Mouse (Mus musculus): Measurements from ENCODE around the gene Ppp1r3g. TPM values are rescaled to one million over a fixed set of nuclear protein-coding genes. Genes with fewer than 3 reads are reported as not detected.

Ppp1r3g gene
- total RNA-seq (2021): 10 to 100 TPM; 14.3 to 14.9 TPM

- intact Hi-C loops (cut with DNase I): no loop called here
- no peak for DNase-seq (ENCODE audit: low spot score in 2 of 2)
Observed at GRCm38 (mm10) chr13:35958539-35958938, at the start of gene Ppp1r3g. Gene Ppp1r3g (plus strand): TSS chr13:35958839.

- intact Hi-C loops (cut with DNase I): no loop called here
- no peak for DNase-seq (ENCODE audit: low spot score in 2 of 2)
Observed at GRCm38 (mm10) chr13:35911476-35911875, 47.2 kb upstream of the Ppp1r3g start.

- intact Hi-C loops (cut with DNase I): loop anchor here (5.0 kb wide), 1 partner anchor 1281 kb away; no protein-coding TSS in a partner anchor
- peak; percentile 11 to 44 for DNase-seq (ENCODE audit: low spot score in 2 of 2)
Observed at GRCm38 (mm10) chr13:35937991-35938390, 20.6 kb upstream of the Ppp1r3g start.

GRCm38 (mm10) chr13:35939871-35940665 lies 18.6 kb upstream of the Ppp1r3g start:
- intact Hi-C loops (cut with DNase I): loop anchor here (5.0 kb wide), 1 partner anchor 1283 kb away; no protein-coding TSS in a partner anchor
- DNase-seq (ENCODE audit: low spot score in 2 of 2): no peak

GRCm38 (mm10) chr13:35940934-35941333 lies 17.7 kb upstream of the Ppp1r3g start:
- intact Hi-C loops (cut with DNase I): no loop called here
- no peak for DNase-seq (ENCODE audit: low spot score in 2 of 2)

GRCm38 (mm10) chr13:35946659-35947353 lies 11.8 kb upstream of the Ppp1r3g start:
- intact Hi-C loops (cut with DNase I): loop anchor here (2.0 to 5.0 kb wide), 2 partner anchors 165 to 916 kb away; no protein-coding TSS in a partner anchor
- no peak for DNase-seq (ENCODE audit: low spot score in 2 of 2)

GRCm38 (mm10) chr13:35947354-35948000 lies 11.2 kb upstream of the Ppp1r3g start:
- peak; percentile 82 to 86 for DNase-seq (ENCODE audit: low spot score in 2 of 2)
- intact Hi-C loops (cut with DNase I): loop anchor here (2.0 to 5.0 kb wide), 2 partner anchors 165 to 917 kb away; no protein-coding TSS in a partner anchor

GRCm38 (mm10) chr13:35949814-35950455 lies 8.7 kb upstream of the Ppp1r3g start:
- DNase-seq (ENCODE audit: low spot score in 2 of 2): no peak
- intact Hi-C loops (cut with DNase I): loop anchor here (5.0 kb wide), 1 partner anchor 168 kb away; no protein-coding TSS in a partner anchor

- intact Hi-C loops (cut with DNase I): no loop called here
Observed at GRCm38 (mm10) chr13:35959391-35960067, 890 bp downstream of the Ppp1r3g start.

GRCm38 (mm10) chr13:35963583-35963982 lies 4.9 kb downstream of the Ppp1r3g start:
- DNase-seq (ENCODE audit: low spot score in 2 of 2): no peak
- intact Hi-C loops (cut with DNase I): no loop called here

More at GRCm38 (mm10) chr13:35959391-35960067, 890 bp downstream of the Ppp1r3g start:
- DNase-seq (ENCODE audit: low spot score in 2 of 2): peak in 1 of 2 experiments; percentile 76

- no peak for DNase-seq (ENCODE audit: low spot score in 2 of 2)
- intact Hi-C loops (cut with DNase I): no loop called here
Observed at GRCm38 (mm10) chr13:35967690-35968089, 9.1 kb downstream of the Ppp1r3g start.

- intact Hi-C loops (cut with DNase I): no loop called here
- peak in 1 of 2 experiments; percentile 31 for DNase-seq (ENCODE audit: low spot score in 2 of 2)
Observed at GRCm38 (mm10) chr13:35968131-35968718, 9.6 kb downstream of the Ppp1r3g start.

- DNase-seq (ENCODE audit: low spot score in 2 of 2): no peak
- intact Hi-C loops (cut with DNase I): no loop called here
Observed at GRCm38 (mm10) chr13:35968719-35969430, 10.2 kb downstream of the Ppp1r3g start.

- DNase-seq (ENCODE audit: low spot score in 2 of 2): no peak
- intact Hi-C loops (cut with DNase I): no loop called here
Observed at GRCm38 (mm10) chr13:35969431-35969721, 10.7 kb downstream of the Ppp1r3g start.

GRCm38 (mm10) chr13:35969829-35970228 lies 11.2 kb downstream of the Ppp1r3g start:
- no peak for DNase-seq (ENCODE audit: low spot score in 2 of 2)

GRCm38 (mm10) chr13:35976912-35977311 lies 18.3 kb downstream of the Ppp1r3g start:
- intact Hi-C loops (cut with DNase I): no loop called here
- no peak for DNase-seq (ENCODE audit: low spot score in 2 of 2)

More at GRCm38 (mm10) chr13:35969829-35970228, 11.2 kb downstream of the Ppp1r3g start:
- intact Hi-C loops (cut with DNase I): no loop called here

- intact Hi-C loops (cut with DNase I): no loop called here
- peak in 1 of 2 experiments; percentile 39 for DNase-seq (ENCODE audit: low spot score in 2 of 2)
Observed at GRCm38 (mm10) chr13:35980471-35980870, 21.8 kb downstream of the Ppp1r3g start.

GRCm38 (mm10) chr13:35982985-35983384 lies 24.3 kb downstream of the Ppp1r3g start:
- DNase-seq (ENCODE audit: low spot score in 2 of 2): no peak
- intact Hi-C loops (cut with DNase I): no loop called here

Data from left cerebral cortex, postnatal 25 days (tissue).